Mouse (Mus musculus): ENCODE data around the gene Tial1. TPM values are rescaled to one million over a fixed set of nuclear protein-coding genes. Genes with fewer than 3 reads are reported as not detected.

The Tial1 gene
- polyA plus RNA-seq, 1 experiment from 2014 or later = 29.5 TPM

DNA sequence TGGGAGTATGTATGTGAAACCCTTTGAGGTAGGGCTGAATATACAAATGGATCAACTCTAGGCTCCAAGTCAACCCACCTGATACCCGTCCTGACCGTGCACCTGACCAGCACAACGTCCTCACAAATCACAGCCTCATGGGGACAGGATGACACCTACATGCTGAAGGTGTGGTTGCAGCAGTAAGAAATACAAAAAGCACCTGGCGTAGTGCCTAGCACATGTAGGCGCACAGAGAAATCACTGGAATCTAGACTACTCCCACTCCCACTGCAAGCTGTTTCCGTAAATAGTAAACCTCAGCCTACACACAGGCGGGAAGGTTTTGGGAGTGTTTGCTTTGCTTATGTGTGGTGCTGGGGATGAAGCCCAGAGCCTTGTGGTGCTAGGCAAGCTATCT, 39.8 kb downstream of the Tial1 start:
- no peak overlapping the region for H3K9ac ChIP-seq (ENCODE audit: low read depth, low read length)
- no peak overlapping the region for H3K4me2 ChIP-seq (ENCODE audit: low read length)
- WGBS = 91% methylated on average over 7 of the region's 7 CpGs
- H3K36me3 ChIP-seq (ENCODE audit: control insufficient read depth, insufficient read depth, low read length) = no peaks in the 10 kb centered on the region
- peaks cover 18% of the 10 kb centered on the region for H3K27me3 ChIP-seq (ENCODE audit: control insufficient read depth, insufficient read depth, low read depth, low read length)
- no peaks in the 10 kb centered on the region for H3K9me3 ChIP-seq (replicated peaks; ENCODE audit: control insufficient read depth, low read length, poor library complexity, severe bottlenecking)
- no peak for ATAC-seq
- H3K27ac ChIP-seq (ENCODE audit: low read length) = no peak overlapping the region
- H3K4me1 ChIP-seq (ENCODE audit: control insufficient read depth, insufficient read depth, low read length) = peaks cover 8% of the 10 kb centered on the region; the same call in 1 of the 2 replicates
- H3K4me3 ChIP-seq (ENCODE audit: low read depth, low read length) = no peak overlapping the region

- H3K27me3 ChIP-seq (ENCODE audit: control insufficient read depth, insufficient read depth, low read depth, low read length) = peaks cover 29% of the 10 kb centered on the region
- peaks cover 8% of the 10 kb centered on the region; the same call in 1 of the 2 replicates for H3K4me1 ChIP-seq (ENCODE audit: control insufficient read depth, insufficient read depth, low read length)
- WGBS = 4% methylated on average over 9 of the region's 9 CpGs
- H3K9ac ChIP-seq (ENCODE audit: low read depth, low read length) = no peak overlapping the region
- no peaks in the 10 kb centered on the region for H3K36me3 ChIP-seq (ENCODE audit: control insufficient read depth, insufficient read depth, low read length)
- no peaks in the 10 kb centered on the region for H3K9me3 ChIP-seq (replicated peaks; ENCODE audit: control insufficient read depth, low read length, poor library complexity, severe bottlenecking)
- H3K4me3 ChIP-seq (ENCODE audit: low read depth, low read length) = no peak overlapping the region
- no peak overlapping the region for H3K4me2 ChIP-seq (ENCODE audit: low read length)
- ATAC-seq = no peak
- no peak overlapping the region for H3K27ac ChIP-seq (ENCODE audit: low read length)
Measured at GRCm38 (mm10) chr7:128419690-128420089, 41.8 kb downstream of the Tial1 start.

DNA sequence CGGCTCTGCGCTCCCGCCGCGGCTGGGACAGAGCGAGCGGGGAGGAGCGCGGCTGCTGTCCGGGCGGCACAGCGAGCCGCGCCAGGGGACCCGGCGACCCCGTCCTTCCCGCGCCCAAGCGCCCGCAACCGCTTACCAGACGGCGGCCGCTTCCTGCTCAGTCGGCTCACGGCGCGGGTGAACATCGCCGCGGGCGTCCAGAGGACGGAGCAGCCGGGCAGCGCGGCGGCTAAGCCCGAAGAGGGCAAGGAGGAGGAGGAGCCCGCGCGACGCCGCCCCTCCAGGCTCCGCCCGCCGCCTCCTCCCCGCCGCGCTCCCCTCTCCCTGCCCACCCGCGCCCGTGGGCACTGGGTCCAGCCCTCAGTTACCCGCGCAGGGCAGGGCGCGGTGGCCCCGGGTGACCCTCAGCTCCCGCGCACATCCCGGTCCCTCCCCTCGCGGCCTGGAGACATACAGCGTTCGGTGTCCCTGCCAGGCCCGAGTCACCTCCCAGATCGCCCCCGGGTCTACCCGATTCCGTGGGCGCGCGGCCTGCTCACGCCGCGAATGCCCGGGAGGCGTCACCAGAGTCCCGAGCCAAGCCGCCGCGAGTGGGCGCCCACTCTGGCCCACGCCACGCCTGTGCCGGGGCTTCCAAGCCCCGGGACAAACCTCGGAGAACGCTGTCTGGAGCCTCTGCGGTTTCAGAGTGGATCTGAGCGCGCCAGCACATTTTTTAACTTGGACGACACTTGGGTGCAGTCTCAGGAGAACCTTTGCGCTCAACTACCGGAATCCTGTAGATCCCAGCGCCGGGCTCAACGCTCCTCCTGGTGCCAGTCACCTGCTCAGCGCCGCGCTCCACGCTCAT, 43.4 kb downstream of the Tial1 start, which contains the start of gene Rgs10:
Gene Rgs10, minus strand, starts transcription at position 829 of the 850 bp plus-strand sequence.
- under 1% methylated on average over 81 of the region's 102 CpGs for WGBS
- ATAC-seq = peak; percentile 87
- H3K36me3 ChIP-seq (ENCODE audit: control insufficient read depth, insufficient read depth, low read length) = no peaks in the 10 kb centered on the region
- H3K27ac ChIP-seq (ENCODE audit: low read length) = peak within 1 kb of the TSS; percentile 25; the same call in 1 of the 2 replicates
- peaks cover 8% of the 10 kb centered on the region; the same call in 1 of the 2 replicates for H3K4me1 ChIP-seq (ENCODE audit: control insufficient read depth, insufficient read depth, low read length)
- peak within 1 kb of the TSS; percentile 77 for H3K9ac ChIP-seq (ENCODE audit: low read depth, low read length)
- H3K4me2 ChIP-seq (ENCODE audit: low read length) = peak within 1 kb of the TSS; percentile 93
- peak within 1 kb of the TSS; percentile 77 for H3K4me3 ChIP-seq (ENCODE audit: low read depth, low read length)
- H3K27me3 ChIP-seq (ENCODE audit: control insufficient read depth, insufficient read depth, low read depth, low read length) = peaks cover 33% of the 10 kb centered on the region
- no peaks in the 10 kb centered on the region for H3K9me3 ChIP-seq (replicated peaks; ENCODE audit: control insufficient read depth, low read length, poor library complexity, severe bottlenecking)

- Histone ChIP-seq H3K4me1 (ENCODE audit: control insufficient read depth, insufficient read depth, low read length) (peaks cover 8% of the 10 kb centered on the region; the same call in 1 of the 2 replicates), H3K9me3 (replicated peaks; ENCODE audit: control insufficient read depth, low read length, poor library complexity, severe bottlenecking) (no peaks in the 10 kb centered on the region), H3K36me3 (ENCODE audit: control insufficient read depth, insufficient read depth, low read length) (no peaks in the 10 kb centered on the region), H3K4me3 (ENCODE audit: low read depth, low read length) (peak overlapping the region; percentile 77), H3K27ac (ENCODE audit: low read length) (peak overlapping the region; percentile 25; the same call in 1 of the 2 replicates), H3K9ac (ENCODE audit: low read depth, low read length) (peak overlapping the region; percentile 77), H3K27me3 (ENCODE audit: control insufficient read depth, insufficient read depth, low read depth, low read length) (peaks cover 33% of the 10 kb centered on the region), H3K4me2 (ENCODE audit: low read length) (peak overlapping the region; percentile 93)
- ATAC-seq = 0 out of 2 replicates have a peak, but pooled peaks have one; percentile 58
- WGBS = 1% methylated on average over 32 of the region's 32 CpGs
Measured at GRCm38 (mm10) chr7:128417226-128417929, 44.1 kb downstream of the Tial1 start.

GRCm38 (mm10) chr7:128416664-128417063, 44.9 kb downstream of the Tial1 start:
- WGBS = 52% methylated on average over 6 of the region's 6 CpGs
- Histone ChIP-seq H3K27ac (ENCODE audit: low read length) (no peak overlapping the region), H3K36me3 (ENCODE audit: control insufficient read depth, insufficient read depth, low read length) (no peaks in the 10 kb centered on the region), H3K27me3 (ENCODE audit: control insufficient read depth, insufficient read depth, low read depth, low read length) (peaks cover 33% of the 10 kb centered on the region), H3K4me1 (ENCODE audit: control insufficient read depth, insufficient read depth, low read length) (peaks cover 8% of the 10 kb centered on the region; the same call in 1 of the 2 replicates), H3K9ac (ENCODE audit: low read depth, low read length) (no peak overlapping the region; the same call in 1 of the 2 replicates), H3K4me2 (ENCODE audit: low read length) (peak overlapping the region; percentile 93), H3K9me3 (replicated peaks; ENCODE audit: control insufficient read depth, low read length, poor library complexity, severe bottlenecking) (no peaks in the 10 kb centered on the region), H3K4me3 (ENCODE audit: low read depth, low read length) (peak overlapping the region; percentile 77)
- no peak for ATAC-seq

DNA sequence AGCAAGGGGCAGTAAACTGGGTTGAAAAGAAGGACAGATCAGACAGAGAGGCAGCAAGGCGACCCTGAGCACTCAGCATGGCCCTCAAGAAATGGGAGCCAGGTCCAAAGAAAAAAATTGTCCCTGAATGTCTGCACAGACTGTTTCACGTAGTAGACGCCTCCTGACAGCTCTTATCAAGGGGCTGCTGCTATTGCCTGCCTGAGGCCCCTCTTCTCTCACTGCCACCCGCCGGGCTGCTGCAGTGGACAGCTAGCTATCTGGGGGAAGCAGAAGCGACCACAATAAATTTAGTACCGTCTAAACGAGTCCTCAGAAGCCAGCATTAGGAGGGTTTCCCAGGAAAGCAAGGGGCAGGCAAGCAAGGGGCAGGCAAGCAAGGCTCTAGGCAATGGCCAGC, 47.1 kb downstream of the Tial1 start:
- Histone ChIP-seq H3K9me3 (replicated peaks; ENCODE audit: control insufficient read depth, low read length, poor library complexity, severe bottlenecking) (no peaks in the 10 kb centered on the region), H3K27me3 (ENCODE audit: control insufficient read depth, insufficient read depth, low read depth, low read length) (peaks cover 21% of the 10 kb centered on the region), H3K4me1 (ENCODE audit: control insufficient read depth, insufficient read depth, low read length) (peaks cover 8% of the 10 kb centered on the region; the same call in 1 of the 2 replicates), H3K4me2 (ENCODE audit: low read length) (no peak overlapping the region), H3K27ac (ENCODE audit: low read length) (no peak overlapping the region), H3K36me3 (ENCODE audit: control insufficient read depth, insufficient read depth, low read length) (no peaks in the 10 kb centered on the region), H3K9ac (ENCODE audit: low read depth, low read length) (no peak overlapping the region), H3K4me3 (ENCODE audit: low read depth, low read length) (no peak overlapping the region)
- 58% methylated on average over 8 of the region's 8 CpGs for WGBS
- no peak for ATAC-seq

- no peak overlapping the region for H3K9ac ChIP-seq (ENCODE audit: low read depth, low read length)
- no peaks in the 10 kb centered on the region; the same call in 1 of the 2 replicates for H3K4me1 ChIP-seq (ENCODE audit: control insufficient read depth, insufficient read depth, low read length)
- H3K9me3 ChIP-seq (replicated peaks; ENCODE audit: control insufficient read depth, low read length, poor library complexity, severe bottlenecking) = no peaks in the 10 kb centered on the region
- no peak overlapping the region for H3K27ac ChIP-seq (ENCODE audit: low read length)
- WGBS = 66% methylated on average over 10 of the region's 10 CpGs
- H3K4me3 ChIP-seq (ENCODE audit: low read depth, low read length) = no peak overlapping the region
- no peak overlapping the region for H3K4me2 ChIP-seq (ENCODE audit: low read length)
- ATAC-seq = no peak
- H3K27me3 ChIP-seq (ENCODE audit: control insufficient read depth, insufficient read depth, low read depth, low read length) = peaks cover 18% of the 10 kb centered on the region
- no peaks in the 10 kb centered on the region for H3K36me3 ChIP-seq (ENCODE audit: control insufficient read depth, insufficient read depth, low read length)
Measured at GRCm38 (mm10) chr7:128412071-128412833, 49.3 kb downstream of the Tial1 start.

GRCm38 (mm10) chr7:128410708-128411413, 50.7 kb downstream of the Tial1 start:
- no peak overlapping the region for H3K4me2 ChIP-seq (ENCODE audit: low read length)
- H3K36me3 ChIP-seq (ENCODE audit: control insufficient read depth, insufficient read depth, low read length) = no peaks in the 10 kb centered on the region
- WGBS = 76% methylated on average over 11 of the region's 11 CpGs
- H3K27me3 ChIP-seq (ENCODE audit: control insufficient read depth, insufficient read depth, low read depth, low read length) = peaks cover 14% of the 10 kb centered on the region
- H3K27ac ChIP-seq (ENCODE audit: low read length) = no peak overlapping the region
- no peak overlapping the region for H3K4me3 ChIP-seq (ENCODE audit: low read depth, low read length)
- no peaks in the 10 kb centered on the region for H3K4me1 ChIP-seq (ENCODE audit: control insufficient read depth, insufficient read depth, low read length)
- no peaks in the 10 kb centered on the region for H3K9me3 ChIP-seq (replicated peaks; ENCODE audit: control insufficient read depth, low read length, poor library complexity, severe bottlenecking)
- H3K9ac ChIP-seq (ENCODE audit: low read depth, low read length) = no peak overlapping the region
- ATAC-seq = no peak

Measured in midbrain, embryonic 16.5 days (tissue).